Mouse (Mus musculus) embryonic facial prominence, embryonic 15.5 days (tissue): ENCODE data around the gene Fdx1. TPM values are rescaled to one million over a fixed set of nuclear protein-coding genes. Genes with fewer than 3 reads are reported as not detected.

Experiments
- polyA plus RNA-seq: library from polyadenylated mRNA; unstranded; fragments of >200 nt; fragmentation: Nextera tagmentation; extraction: Ambion mirVana; gene quantifications from 2 replicates; pipeline ENCODE4 v1.2.1, GENCODE M21; 2015

The Fdx1 gene
- polyA plus RNA-seq, 1 experiment from 2014 or later = 69.8 TPM

Other genes with a start within 250 kb of the Fdx1 start
- 4.5 and 6.1 TPM in 2 replicates for gene Arhgap20, start 198.2 kb downstream of the Fdx1 start, polyA plus RNA-seq
- 105 and 109 TPM in 2 replicates for gene Rdx, start 83.6 kb upstream of the Fdx1 start, polyA plus RNA-seq
- gene Zc3h12c, start 205.0 kb upstream of the Fdx1 start, polyA plus RNA-seq = 3.1 and 3.4 TPM in 2 replicates